Mouse (Mus musculus) C2C12 (cell line): ENCODE measurements around the gene Gdf7.

Source experiments
- CEBPB ChIP-seq: IDR thresholded peaks from one replicate; pipeline ENCODE4 v1.6.1; 2011; ENCODE audit warnings: low read depth, mild to moderate bottlenecking, control low read depth, moderate library complexity
- CTCF ChIP-seq: IDR thresholded peaks from one replicate; pipeline ENCODE4 v1.5.1; 2011; ENCODE audit not compliant: control insufficient read depth, insufficient read depth, insufficient read length
- MAX ChIP-seq: IDR thresholded peaks from one replicate; pipeline ENCODE4 v1.6.1; 2011; ENCODE audit warnings: mild to moderate bottlenecking, control low read depth
- MYOG ChIP-seq: IDR thresholded peaks from one replicate; pipeline ENCODE4 v1.6.1; 2011; ENCODE audit not compliant: control insufficient read depth, insufficient read length; ENCODE audit errors: extremely low read depth
- USF1 ChIP-seq: IDR thresholded peaks from one replicate; pipeline ENCODE4 v1.6.1; 2011; ENCODE audit warnings: low read depth, mild to moderate bottlenecking, control low read depth, moderate library complexity

DNA sequence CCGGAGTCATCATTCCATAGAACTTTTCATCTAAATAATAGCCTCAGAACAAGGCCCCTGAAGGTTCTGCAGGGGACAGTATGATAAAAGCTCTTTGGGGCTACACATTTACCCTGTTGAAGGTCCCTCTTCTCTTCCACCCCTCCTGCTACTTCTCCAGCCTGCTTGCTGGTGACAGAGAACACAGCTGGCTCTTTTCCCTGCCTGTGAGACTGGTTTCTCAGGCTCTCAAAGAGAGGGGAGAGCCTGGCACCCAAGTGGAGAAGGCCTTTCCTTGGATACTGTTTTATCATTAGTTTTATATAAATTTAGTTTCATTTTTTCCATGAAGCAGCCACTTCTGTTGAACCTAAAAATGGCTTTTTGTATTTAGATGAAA, 25.9 kb upstream of the Gdf7 start:
- TF ChIP-seq CTCF (no peak), MYOG (no peak), CEBPB (no peak), MAX (no peak), USF1 (no peak)
